Mouse (Mus musculus) spleen, adult 2 months (tissue): Measurements from ENCODE around the gene Gmeb1.

Source experiments
- CTCF ChIP-seq: fragments of 200-500 bp; IDR thresholded peaks from 2 replicates; pipeline ENCODE4 v1.5.1; 2011; ENCODE audit warnings: mild to moderate bottlenecking, inconsistent platforms; ENCODE audit not compliant: insufficient read depth, insufficient read length, insufficient replicate concordance; ENCODE audit errors: extremely low read depth
- POLR2A ChIP-seq: fragments of 200-500 bp; IDR thresholded peaks from 2 replicates; pipeline ENCODE4 v1.6.1; 2011; ENCODE audit warnings: low read depth, low read length, inconsistent platforms

GRCm38 (mm10) chr4:132301965-132302938 lies 40.9 kb upstream of the Gmeb1 start:
- TF ChIP-seq CTCF (no peak), POLR2A (no peak)
